Comparison of ENCODE assay signal across 8 mouse cellular contexts in the genomic region with DNA sequence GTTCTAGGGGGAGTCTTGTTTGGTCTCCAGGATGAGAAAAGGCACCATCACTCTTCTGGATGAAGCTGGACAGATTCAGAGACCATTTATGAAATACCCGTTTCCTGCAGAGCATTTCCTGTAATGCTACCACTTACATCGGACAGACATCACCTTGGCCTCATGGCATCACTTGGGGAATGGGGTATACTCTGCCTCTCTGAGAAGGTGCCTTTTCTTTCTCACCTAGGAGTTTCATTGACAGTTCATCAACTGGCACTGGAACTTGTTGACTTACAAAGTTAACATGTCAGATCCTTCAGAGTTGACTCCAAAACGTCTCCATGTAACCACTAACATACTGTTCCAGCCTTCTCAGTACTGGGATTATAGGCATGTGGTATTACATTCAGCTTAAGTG. TPM values are rescaled to one million over a fixed set of nuclear protein-coding genes. Genes with fewer than 3 reads are reported as not detected.
DNase-seq lines count a peak whose midpoint lies in the region; ATAC-seq and TF ChIP-seq lines count a peak whose summit lies in the region.

No protein-coding gene starts in this region.

- TF ChIP-seq CTCF in liver, embryonic 14.5 days (IDR thresholded peaks at IDR 0.05; ENCODE audit: low read depth): no peak

- H3K9me3 ChIP-seq in erythroblast, embryonic 14.5 days (ENCODE audit: control insufficient read depth, low read length): no peaks in the 10 kb centered on the region
- no peaks in the 10 kb centered on the region for H3K9me3 ChIP-seq in forebrain, embryonic 15.5 days
- H3K9me3 ChIP-seq in liver, embryonic 14.5 days (ENCODE audit: control insufficient read depth, low read length): no peaks in the 10 kb centered on the region

- no peaks in the 10 kb centered on the region for H3K27me3 ChIP-seq in erythroblast, embryonic 14.5 days (ENCODE audit: control insufficient read depth)
- no peaks in the 10 kb centered on the region for H3K27me3 ChIP-seq in forebrain, embryonic 15.5 days
- H3K27me3 ChIP-seq in liver, embryonic 14.5 days (ENCODE audit: control insufficient read depth, insufficient read depth, low read length): no peaks in the 10 kb centered on the region

- peaks cover 28% of the 10 kb centered on the region for H3K4me1 ChIP-seq in erythroblast, embryonic 14.5 days (ENCODE audit: control insufficient read depth)
- peaks cover 24% of the 10 kb centered on the region for H3K4me1 ChIP-seq in forebrain, embryonic 15.5 days
- H3K4me1 ChIP-seq in liver, embryonic 14.5 days (replicated peaks; ENCODE audit: control insufficient read depth in 2 of 2, insufficient read depth in 2 of 2, low read length in 1 of 2): peaks cover 5 to 8% of the 10 kb centered on the region in 2 experiments; a peak in 3 of 4 replicates

- H3K36me3 ChIP-seq in erythroblast, embryonic 14.5 days (ENCODE audit: control insufficient read depth): no peaks in the 10 kb centered on the region; the same call in 1 of the 2 replicates
- H3K36me3 ChIP-seq in forebrain, embryonic 15.5 days: no peaks in the 10 kb centered on the region
- no peaks in the 10 kb centered on the region for H3K36me3 ChIP-seq in liver, embryonic 14.5 days (replicated peaks; ENCODE audit: control insufficient read depth, insufficient read depth, low read depth)

- no peak for TF ChIP-seq EP300 in liver, embryonic 14.5 days (IDR thresholded peaks at IDR 0.05; ENCODE audit: low read depth)

- H3K4me2 ChIP-seq in forebrain, embryonic 15.5 days (replicated peaks): peak overlapping the region; percentile 73
- H3K4me2 ChIP-seq in liver, embryonic 14.5 days (ENCODE audit: low read depth): peak overlapping the region; percentile 96

- peak overlapping the region; percentile 77 for H3K4me3 ChIP-seq in erythroblast, embryonic 14.5 days (replicated peaks)
- H3K4me3 ChIP-seq in forebrain, embryonic 15.5 days: peak overlapping the region; percentile 91
- peak overlapping the region in 1 of 2 experiments; percentile 82; a peak in 2 of 4 replicates for H3K4me3 ChIP-seq in liver, embryonic 14.5 days (ENCODE audit: insufficient read depth in 1 of 2, low read depth in 2 of 2, low read length in 2 of 2)

- WGBS in forebrain, embryonic 15.5 days: 72% methylated on average over 3 of the region's 3 CpGs
- 55% methylated on average over 3 of the region's 3 CpGs for WGBS in liver, embryonic 14.5 days (ENCODE audit: insufficient replicate concordance)

- H3K27ac ChIP-seq in forebrain, embryonic 15.5 days (replicated peaks): 0 out of 2 replicates have a peak overlapping the region, but pooled peaks have one; percentile 95
- no peak overlapping the region for H3K27ac ChIP-seq in liver, embryonic 14.5 days

- no peak for ATAC-seq in erythroblast, adult 5-6 weeks (replicated peaks; ENCODE audit: low FRiP score, poor library complexity, severe bottlenecking)
- ATAC-seq in forebrain, embryonic 15.5 days (replicated peaks): no peak
- no peak for ATAC-seq in liver, embryonic 14.5 days (ENCODE audit: insufficient read depth)

- DNase-seq in 3T3-L1 (ENCODE audit: low read depth, low spot score): peak; percentile 27
- no peak for DNase-seq in liver, embryonic 14.5 days (ENCODE audit: low read depth in 3 of 3, low spot score in 3 of 3)
- no peak for DNase-seq in adrenal gland, adult 8-10 months
- no peak for DNase-seq in spleen, postnatal 10 days (ENCODE audit: low spot score in 2 of 2)
- DNase-seq in right cerebral cortex, postnatal 4 days: no peak

- H3K9ac ChIP-seq in forebrain, embryonic 15.5 days (replicated peaks): peak overlapping the region; percentile 86; the same call in 1 of the 2 replicates
- H3K9ac ChIP-seq in liver, embryonic 14.5 days (replicated peaks): peak overlapping the region; percentile 77

RNA-seq across cellular contexts. Expression of gene Rab33b, which starts 0.9 kb away (rescaled TPM):
- 0.09 and 0.18 TPM in 2 replicates for polyA plus RNA-seq in erythroblast, embryonic 14.5 days (2012)
- 0.38 and 1.9 TPM in 2 replicates for total RNA-seq in erythroblast, adult 5-6 weeks (2015; ENCODE audit: low replicate concordance)
- 1.3 TPM in 2 replicates for total RNA-seq in erythroblast, adult 5-6 weeks (2017; ENCODE audit: low replicate concordance)
- 26.6 and 27.8 TPM in 2 replicates for polyA plus RNA-seq in forebrain, embryonic 15.5 days (2015; fragmentation: Nextera tagmentation; extraction: Ambion mirVana)
- polyA plus RNA-seq in liver, embryonic 14.5 days (2012; rRNA removed): 1.7 and 2.0 TPM in 2 replicates
- 3.6 TPM in 2 replicates for polyA plus RNA-seq in liver, embryonic 14.5 days (2014; fragmentation: Nextera tagmentation; extraction: Ambion mirVana)
- total RNA-seq in adrenal gland, adult 8-10 months (2022): 10 to 100 TPM; 13.9 to 18.5 (median 17.4) TPM
